Mouse (Mus musculus): Measurements from ENCODE around the gene Apol10b.
"Not testable (repeated sequence)": the region's sequence is repeated elsewhere in the genome, so short reads cannot be mapped to it uniquely, and the experiment has no call there.

The Apol10b gene

DNA sequence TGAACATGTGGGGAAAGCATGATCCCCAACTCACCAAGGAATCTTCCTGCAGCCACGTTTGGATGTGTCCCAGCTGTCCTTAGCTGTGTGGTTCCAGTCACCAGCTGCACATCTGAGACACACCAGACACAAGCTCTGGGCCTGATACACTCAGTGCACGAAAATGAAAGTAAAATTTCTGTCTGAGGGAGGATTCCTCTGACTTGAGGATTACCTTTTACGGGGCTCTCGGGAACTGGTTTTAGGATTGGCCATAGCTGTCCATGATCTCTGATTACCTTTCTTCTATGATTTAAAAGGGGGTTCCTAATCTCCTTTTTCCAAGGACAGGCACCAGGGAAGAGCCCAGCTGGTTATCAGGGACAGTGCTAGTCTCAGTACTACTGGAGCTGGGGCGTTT, at the start of gene Apol10b:
TSS of gene Apol10b (minus strand) at position 165 of the 400 bp plus-strand sequence.
- DNase-seq (ENCODE audit: low spot score in 2 of 2), result peak; percentile 31 to 36

DNA sequence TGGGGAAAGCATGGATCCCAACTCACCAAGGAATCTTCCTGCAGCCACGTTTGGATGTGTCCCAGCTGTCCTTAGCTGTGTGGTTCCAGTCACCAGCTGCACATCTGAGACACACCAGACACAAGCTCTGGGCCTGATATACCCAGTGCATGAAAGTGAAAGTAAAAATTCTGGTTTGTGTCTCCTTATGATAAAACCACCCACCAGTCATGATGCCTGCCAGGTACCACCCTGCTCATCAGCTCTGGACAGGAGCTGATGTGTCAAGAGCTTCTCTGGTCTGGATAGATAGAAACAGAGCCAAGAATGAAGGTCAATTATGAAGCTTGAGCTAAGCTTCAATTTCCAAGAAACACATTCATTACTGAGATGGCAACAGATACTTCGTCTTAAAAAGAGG, 47.3 kb upstream of the Apol10b start, which contains the start of gene Apol11b:
TSS of gene Apol11b (minus strand) at position 111 of the 400 bp plus-strand sequence.
- DNase-seq (ENCODE audit: low spot score in 2 of 2), result not testable (repeated sequence)

DNA sequence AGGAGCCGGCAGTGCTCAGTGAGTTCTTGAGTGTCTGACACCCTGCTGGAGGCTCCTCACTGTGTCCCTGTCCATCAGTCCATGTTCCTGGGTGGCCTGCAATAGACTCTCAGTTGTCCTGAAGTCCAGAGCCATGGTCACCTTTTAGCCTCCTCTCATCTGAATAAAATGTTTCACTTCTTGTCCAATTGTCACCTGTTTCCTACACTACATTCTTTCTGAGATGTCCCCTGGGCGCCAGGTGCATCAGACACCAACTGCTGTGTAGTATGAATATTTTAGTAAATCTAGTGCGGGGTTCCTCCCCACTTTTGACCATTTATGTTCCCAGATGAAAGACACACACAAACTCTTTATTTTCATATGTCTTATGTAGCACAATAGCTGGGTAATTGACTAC, 33.9 kb upstream of the Apol10b start:
- not testable (repeated sequence) for DNase-seq (ENCODE audit: low spot score in 2 of 2)

DNA sequence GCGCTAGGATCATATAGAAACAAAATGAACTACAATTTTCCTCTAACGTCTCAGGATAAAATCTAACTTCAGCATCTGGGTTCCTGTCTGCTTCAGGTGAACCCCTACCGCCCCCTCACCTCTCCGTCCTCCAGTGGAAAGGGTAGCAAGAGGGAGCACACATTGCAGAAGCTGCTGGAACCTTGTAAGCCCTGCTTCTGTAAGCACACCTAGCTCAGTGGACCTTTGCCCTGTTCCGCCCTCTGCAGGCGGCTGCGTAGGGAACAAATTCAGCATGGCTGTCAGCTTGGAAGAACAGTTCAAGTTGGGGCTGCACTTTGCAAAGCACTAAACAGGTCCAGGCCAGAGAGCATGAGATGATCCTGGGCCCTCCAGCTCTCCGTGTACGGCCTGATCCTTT, 32.7 kb upstream of the Apol10b start:
- not testable (repeated sequence) for DNase-seq (ENCODE audit: low spot score in 2 of 2)

DNA sequence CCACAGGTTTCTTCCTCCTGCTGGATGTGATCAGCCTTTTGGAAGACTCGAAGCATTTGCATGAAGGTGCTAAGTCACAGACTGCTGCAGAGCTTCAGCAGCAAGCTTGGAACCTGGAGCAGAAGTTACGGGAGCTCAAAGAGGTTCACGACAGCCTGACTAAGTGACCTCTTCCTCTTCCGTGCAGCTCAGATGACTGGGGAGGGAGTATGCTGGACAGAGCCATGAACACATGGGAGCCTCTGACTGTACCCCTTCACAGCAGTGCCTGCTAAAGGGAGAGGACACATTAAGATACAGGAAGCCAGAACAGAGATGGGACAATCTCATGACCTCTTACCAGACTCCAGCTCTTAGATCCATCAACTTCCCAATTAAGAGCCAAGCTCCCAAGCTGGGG, 30.5 kb upstream of the Apol10b start:
- not testable (repeated sequence) for DNase-seq (ENCODE audit: low spot score in 2 of 2)

DNA sequence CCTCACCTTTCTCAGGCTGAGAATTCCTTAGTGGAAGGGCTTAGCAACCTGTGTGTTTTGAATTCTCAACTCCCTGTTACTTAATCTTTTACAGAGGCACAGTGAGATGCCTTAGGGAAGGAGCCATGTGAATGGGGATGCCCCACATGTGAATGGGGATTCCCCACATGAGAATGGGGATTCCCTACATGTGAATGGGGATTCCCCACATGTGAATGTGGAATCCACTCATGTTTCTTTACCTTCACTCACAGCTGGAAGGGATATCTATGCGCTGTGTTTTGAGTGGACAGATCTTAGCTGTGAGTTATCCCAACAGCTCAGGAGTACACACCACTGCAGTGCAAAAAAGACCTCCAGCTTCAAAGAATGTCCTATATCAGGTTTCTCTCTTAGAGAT, 28.8 kb upstream of the Apol10b start:
- no peak for DNase-seq (ENCODE audit: low spot score in 2 of 2)

DNA sequence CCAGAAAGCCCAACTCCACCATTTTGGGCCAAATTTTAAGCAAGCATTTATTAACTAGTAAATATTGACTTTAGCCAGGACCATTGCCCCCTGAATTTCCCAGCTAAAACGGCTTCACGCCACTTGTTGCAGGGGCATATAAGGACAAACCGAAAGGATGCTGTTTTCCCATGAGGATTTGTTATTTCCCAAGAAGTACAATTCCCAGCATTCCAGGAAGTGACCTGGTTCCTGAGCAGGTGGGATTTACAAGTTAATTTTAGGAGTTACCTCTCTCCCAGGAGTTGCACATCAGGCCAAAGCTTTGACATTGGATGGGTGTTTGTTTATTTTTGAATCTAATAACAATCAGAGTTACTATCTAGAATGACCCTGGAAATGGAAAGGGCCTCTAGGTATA, 10.1 kb upstream of the Apol10b start:
- peak; percentile 14 to 45 for DNase-seq (ENCODE audit: low spot score in 2 of 2)

DNA sequence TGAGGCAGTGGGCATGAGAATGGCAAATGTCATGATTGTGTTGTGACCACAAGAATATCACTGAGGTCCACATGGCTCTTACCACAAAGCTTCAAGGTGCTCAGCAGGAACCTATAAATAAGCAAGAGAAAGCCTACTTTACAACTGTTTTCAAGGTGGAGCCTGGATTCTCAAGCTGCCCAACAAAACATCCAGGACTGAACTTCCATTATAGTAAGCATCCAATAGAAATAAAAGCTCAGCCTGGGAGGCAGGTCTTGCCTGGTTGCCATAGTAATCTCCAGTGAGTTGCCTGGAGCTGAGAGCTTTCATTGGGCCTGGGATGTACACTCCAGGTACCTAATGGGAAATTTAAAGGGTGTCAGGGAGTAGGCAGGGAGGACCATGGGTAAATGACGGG, 3.0 kb upstream of the Apol10b start, which contains the start of gene Gm36245:
TSS of gene Gm36245 (plus strand) at position 301 of the 400 bp plus-strand sequence.
- DNase-seq (ENCODE audit: low spot score in 2 of 2), result no peak

DNA sequence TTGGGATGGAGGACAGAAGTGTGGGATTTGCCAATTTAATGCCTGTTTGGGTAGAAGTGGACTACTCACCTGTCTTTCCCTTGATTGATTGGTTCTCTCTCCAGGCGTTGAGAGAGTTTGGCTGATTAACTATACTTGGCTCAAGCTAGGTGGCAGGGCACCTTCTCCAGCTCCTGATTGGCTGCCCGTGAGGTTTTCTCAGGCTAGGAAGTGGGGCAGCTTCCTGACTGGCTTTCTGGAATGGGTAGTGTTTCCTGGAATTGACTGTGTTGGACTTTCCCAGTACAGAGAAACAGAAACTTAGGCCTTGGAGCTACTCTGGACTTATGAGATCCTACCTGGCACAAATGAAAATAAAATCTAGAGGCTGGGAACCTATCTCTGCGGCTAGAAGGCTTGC, 2.5 kb upstream of the Apol10b start:
- peak; percentile 24 to 46 for DNase-seq (ENCODE audit: low spot score in 2 of 2)

DNA sequence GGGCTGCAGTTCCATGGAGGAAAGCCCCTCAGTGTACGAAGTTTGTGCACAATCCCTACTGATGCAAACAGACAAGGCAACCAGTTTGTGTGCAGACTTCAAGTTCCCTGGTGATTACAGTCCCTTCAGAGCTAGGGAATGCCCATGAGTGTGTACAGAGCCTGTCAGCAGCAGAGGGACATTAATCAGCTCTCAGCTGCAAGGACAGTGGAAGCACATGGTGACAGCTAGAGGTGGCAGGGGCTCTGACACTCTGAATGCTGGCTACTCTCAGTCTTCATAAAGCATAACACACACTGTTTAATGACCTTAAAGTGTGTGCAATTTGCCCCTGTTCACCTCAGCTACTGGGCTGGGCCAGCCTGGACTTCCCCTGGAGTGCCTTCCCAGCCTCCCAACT, 2.4 kb downstream of the Apol10b start:
- DNase-seq (ENCODE audit: low spot score in 2 of 2), result no peak

DNA sequence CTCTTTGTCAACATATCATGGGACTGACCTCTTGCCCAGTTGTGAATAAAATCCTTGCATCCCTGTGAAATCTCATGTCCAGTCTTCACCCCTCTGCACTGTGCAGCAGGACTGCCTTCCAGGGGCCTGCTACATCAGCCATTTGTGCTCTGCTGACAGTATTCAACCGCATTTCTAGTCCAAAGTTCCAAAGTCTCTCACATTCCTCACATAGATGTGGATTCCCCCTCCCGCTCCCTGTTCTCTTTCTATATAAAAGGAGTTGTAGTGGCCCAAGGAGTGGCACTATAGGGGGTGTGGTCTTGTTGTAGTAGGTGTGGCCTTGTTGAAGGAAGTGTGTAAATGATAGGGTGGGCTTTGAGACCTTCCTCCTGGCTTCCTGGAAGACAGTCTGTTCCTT, 5.0 kb downstream of the Apol10b start:
- no peak for DNase-seq (ENCODE audit: low spot score in 2 of 2)

DNA sequence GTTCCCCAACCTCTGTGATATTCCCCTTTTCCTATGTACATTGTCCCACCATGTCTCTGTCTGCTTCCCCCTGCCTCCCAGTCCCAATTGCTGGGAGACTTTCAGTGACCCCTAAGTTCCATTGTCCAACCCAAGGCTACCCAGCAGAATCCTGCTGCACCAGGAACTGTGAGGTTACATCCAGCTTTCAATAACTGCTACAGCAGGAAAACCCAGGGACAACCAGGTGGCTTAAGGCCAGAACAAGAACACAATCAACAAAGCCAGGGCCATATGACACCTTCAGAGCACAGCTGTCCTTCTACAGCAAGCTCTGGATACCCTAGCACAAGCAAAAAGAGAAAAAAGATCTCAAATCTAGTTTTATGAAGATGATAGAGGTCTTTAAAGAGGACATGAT, 6.9 kb downstream of the Apol10b start:
- DNase-seq (ENCODE audit: low spot score in 2 of 2), result peak in 1 of 2 experiments; percentile 30

DNA sequence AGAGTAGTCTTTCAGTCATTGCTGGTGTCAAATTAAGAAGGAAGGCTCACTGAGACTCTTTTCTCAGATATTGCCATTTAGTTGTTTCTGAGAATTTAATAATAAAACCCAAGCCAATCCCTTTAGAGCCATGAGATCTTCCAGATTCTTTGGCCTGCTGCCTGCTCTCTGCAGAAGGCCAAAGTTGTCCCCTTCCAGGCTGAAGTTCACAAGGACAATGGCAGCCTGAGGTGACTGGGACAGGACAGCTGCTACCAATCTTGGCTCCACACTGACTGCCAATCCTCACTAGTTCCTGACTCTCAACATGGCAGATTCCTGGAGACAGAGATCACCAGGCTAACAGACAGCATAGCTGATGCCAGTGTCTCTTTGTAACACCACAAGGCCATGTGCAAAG, 8.9 kb downstream of the Apol10b start:
- DNase-seq (ENCODE audit: low spot score in 2 of 2), result peak; percentile 44 to 51

DNA sequence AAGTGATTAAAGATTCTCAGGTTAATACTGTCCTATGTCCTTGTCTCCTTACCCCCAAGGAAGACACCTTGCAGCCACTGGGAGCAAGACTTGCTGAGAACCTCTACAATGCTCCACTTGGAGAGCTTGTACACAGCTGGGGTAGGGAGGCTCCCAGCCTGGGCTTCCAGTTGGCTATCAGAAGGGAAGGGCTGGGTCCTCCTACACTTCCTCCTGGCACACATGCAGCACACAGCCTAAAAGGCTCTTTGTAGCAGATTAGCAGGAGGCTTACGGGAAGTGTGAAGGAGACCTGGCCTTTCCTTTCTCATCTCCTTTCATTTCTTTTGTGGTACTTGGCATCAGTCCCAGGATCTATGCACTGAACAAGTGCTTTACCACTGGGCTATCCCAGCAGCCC, 14.2 kb downstream of the Apol10b start:
- peak; percentile 77 to 87 for DNase-seq (ENCODE audit: low spot score in 2 of 2)

DNA sequence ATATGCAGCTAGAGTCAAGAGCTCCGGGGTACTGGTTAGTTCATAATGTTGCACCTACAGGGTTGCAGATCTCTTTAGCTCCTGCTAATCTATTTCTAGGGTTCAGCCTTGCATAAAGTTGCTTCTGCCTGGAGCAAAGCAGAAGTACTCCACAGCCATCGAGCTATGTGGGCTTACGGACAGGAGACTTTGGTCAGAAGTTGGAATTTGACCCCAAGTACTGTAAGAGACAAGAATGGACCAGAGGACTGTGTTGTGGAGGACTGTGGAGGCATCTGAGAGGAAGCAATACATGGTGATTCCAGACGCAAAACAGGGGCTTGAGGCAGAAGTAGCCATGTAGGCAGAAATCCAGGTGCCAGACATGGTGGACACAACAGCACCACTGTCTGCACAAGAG, 16.6 kb downstream of the Apol10b start:
- no peak for DNase-seq (ENCODE audit: low spot score in 2 of 2)

DNA sequence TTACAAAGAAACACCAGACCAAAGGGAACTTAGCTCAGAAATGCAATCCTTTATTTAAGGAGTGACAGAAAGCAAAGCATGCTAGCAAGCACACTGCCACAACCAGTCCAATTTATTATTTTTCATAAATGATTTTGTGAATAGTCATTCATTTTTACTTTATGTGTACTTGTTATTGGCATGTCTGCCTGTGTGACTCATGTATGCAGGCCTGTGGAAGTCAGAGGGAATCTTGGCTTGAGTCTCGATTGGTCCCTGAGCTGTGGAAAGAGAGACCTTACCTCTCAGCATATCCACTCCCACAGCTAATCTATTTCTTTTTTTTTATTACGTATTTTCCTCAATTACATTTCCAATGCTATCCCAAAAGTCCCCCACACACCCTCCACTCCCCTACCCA, 17.1 kb downstream of the Apol10b start:
- peak in 1 of 2 experiments; percentile 17 for DNase-seq (ENCODE audit: low spot score in 2 of 2)

DNA sequence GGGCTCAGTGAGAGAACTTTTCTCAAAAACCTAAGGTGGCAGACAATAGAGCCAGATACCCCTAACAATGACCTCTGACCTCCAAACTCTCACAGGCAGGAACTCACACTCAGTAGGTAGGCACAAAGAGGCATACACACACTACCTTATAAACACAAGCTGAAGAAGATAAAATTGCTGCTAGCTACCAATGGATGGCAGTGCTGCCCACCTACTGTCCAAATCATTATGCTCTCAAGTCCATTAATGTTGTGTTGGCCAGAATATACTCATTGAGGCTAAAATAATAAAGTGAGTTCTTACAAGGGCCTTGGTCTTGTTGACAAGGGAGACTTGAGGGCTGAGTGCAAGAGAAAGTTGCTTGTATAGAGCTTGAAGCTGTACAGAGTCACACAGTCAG, 32.7 kb downstream of the Apol10b start:
- no peak for DNase-seq (ENCODE audit: low spot score in 2 of 2)

DNA sequence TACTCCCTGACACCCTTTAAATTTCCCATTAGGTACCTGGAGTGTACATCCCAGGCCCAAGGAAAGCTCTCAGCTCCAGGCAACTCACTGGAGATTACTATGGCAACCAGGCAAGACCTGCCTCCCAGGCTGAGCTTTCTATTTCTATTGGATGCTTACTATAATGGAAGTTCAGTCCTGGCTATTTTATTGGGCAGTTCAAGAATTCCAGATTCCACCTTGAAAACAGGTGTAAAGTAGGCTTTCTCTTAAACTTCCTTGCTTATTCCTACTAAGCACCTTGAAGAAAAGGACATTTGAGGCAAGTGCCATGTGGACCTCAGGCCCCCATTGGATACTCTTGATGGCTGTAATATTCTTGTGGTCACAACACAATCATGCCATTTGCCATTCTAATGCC, 34.1 kb downstream of the Apol10b start, which contains the start of gene 1700025B11Rik:
TSS of gene 1700025B11Rik (minus strand) at position 101 of the 400 bp plus-strand sequence.
- DNase-seq (ENCODE audit: low spot score in 2 of 2), result no peak

DNA sequence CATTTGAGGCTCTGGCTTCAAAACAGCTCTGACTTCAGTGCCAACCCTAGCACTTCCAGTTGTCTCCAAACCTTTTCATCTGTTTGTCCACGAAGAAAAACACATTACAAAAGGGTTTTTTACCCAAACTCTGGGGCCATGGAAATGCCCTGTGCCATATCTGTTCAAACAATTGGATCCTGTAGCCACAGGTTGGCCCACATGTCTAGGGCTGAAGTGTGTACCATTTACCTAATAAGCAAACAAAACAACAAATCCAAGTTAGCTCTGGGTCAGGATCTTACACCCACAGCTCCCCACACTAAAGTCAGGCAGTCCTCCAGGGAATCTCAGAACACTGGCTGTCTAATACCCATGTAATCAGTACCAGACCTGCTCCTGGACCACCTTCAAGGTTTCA, 56.7 kb downstream of the Apol10b start:
- DNase-seq (ENCODE audit: low spot score in 2 of 2), result not testable (repeated sequence)

Measured in heart, adult 9 months (tissue).